Mouse (Mus musculus): ENCODE data around the gene Ccdc82.

DNA sequence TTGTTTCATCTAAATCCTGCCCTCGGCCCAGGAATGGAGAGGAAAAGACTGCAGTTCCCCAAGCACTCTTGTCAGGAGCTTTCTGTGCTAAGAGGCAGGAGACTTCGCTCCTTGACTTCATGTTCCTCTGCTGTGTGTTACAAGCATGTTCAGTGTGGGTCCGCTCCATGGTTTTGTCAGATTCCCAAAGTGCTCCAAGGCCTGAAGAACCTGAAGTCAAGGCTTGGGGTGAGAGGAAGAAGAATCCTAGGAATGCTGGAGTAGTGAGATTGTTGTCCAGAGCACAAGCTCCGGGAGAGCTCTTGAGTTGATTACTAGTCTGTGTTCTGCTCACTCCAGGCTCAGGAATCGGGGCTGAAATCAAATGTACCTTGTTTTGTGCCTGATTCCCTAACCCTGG lies 68.6 kb downstream of the Ccdc82 start:
- no peak for TF ChIP-seq CTCF (IDR thresholded peaks at IDR 0.05; ENCODE audit: low read depth)
- no peak for TF ChIP-seq EP300 (IDR thresholded peaks at IDR 0.05; ENCODE audit: low read depth)
